Mouse (Mus musculus): ENCODE results near the gene Cabp1. TPM values are rescaled to one million over a fixed set of nuclear protein-coding genes. Genes with fewer than 3 reads are reported as not detected.

The Cabp1 gene
- total and polyA plus RNA-seq, 3 experiments = 0.35 to 1.7 TPM; not detected in 1

DNA sequence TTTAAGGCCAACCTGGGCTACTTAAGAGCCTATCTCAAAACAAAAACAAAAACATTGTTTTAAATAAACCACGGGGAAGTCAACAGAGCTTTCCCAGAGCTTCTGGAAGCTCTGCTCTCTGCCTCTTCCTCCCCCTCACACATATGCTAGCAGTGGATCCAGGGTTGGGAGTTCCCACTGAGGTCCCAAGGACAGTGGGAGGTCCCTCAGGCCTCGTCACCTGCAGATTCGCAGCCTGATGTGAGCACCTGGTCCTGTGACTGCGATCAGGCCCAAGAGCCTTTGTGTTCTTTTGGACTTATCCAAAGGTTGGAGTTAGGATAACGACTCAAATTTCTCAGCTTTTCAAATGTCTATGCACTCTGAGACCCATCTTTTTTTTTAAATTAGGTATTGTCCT is 14.4 kb upstream of the Cabp1 start:
- Histone ChIP-seq H3K4me3 (ENCODE audit: control insufficient read depth in 1 of 2, insufficient read depth in 1 of 2, low read depth in 2 of 2, low read length in 2 of 2) (no peak overlapping the region), H3K36me3 (ENCODE audit: control insufficient read depth in 1 of 2, insufficient read depth in 2 of 2, low read length in 2 of 2) (peaks cover 0 to 4% of the 10 kb centered on the region in 2 experiments; a peak in 2 of 4 replicates), H3K9ac (ENCODE audit: control insufficient read depth, low read depth, low read length, poor library complexity, severe bottlenecking) (no peak overlapping the region), H3K79me2 (ENCODE audit: control insufficient read depth, insufficient read depth, low read length, poor library complexity) (no peaks in the 10 kb centered on the region), H3K9me3 (replicated peaks; ENCODE audit: insufficient read depth, low read length) (no peaks in the 10 kb centered on the region), H3K4me1 (ENCODE audit: control insufficient read depth in 1 of 2, insufficient read depth in 2 of 2, low read length in 2 of 2) (peaks cover 0 to 21% of the 10 kb centered on the region in 2 experiments; a peak in 2 of 4 replicates), H3K27ac (ENCODE audit: control insufficient read depth, low read depth, low read length) (no peak overlapping the region), H3K27me3 (ENCODE audit: control insufficient read depth in 1 of 2, insufficient read depth in 2 of 2, low read length in 2 of 2) (no peaks in the 10 kb centered on the region)
- TF ChIP-seq POLR2AphosphoS5 (IDR thresholded peaks at IDR 0.05; ENCODE audit: borderline replicate concordance, low read depth, low read length) = no peak
- no peak for TF ChIP-seq NELFE (IDR thresholded peaks at IDR 0.05; ENCODE audit: low read depth, low read length)
- TF ChIP-seq SIN3A (IDR thresholded peaks at IDR 0.05; ENCODE audit: low read length) = no peak
- no peak for TF ChIP-seq MAZ (IDR thresholded peaks at IDR 0.05; ENCODE audit: low read depth, low read length)
- TF ChIP-seq MYC (IDR thresholded peaks at IDR 0.05; ENCODE audit: low read depth, low read length) = no peak
- no peak for TF ChIP-seq POLR2A (IDR thresholded peaks at IDR 0.05; ENCODE audit: control insufficient read depth in 1 of 2, insufficient read depth in 1 of 2, low read depth in 1 of 2, low read length in 2 of 2, poor library complexity in 1 of 2)
- TF ChIP-seq MAX (IDR thresholded peaks at IDR 0.05; ENCODE audit: low read length) = no peak
- DNase-seq (ENCODE audit: low read depth, low spot score) = no peak

GRCm38 (mm10) chr5:115207892-115208291 is 13.7 kb upstream of the Cabp1 start:
- no peaks in the 10 kb centered on the region for H3K79me2 ChIP-seq (ENCODE audit: control insufficient read depth, insufficient read depth, low read length, poor library complexity)
- no peak overlapping the region for H3K4me3 ChIP-seq (ENCODE audit: control insufficient read depth in 1 of 2, insufficient read depth in 1 of 2, low read depth in 2 of 2, low read length in 2 of 2)
- no peaks in the 10 kb centered on the region for H3K9me3 ChIP-seq (replicated peaks; ENCODE audit: insufficient read depth, low read length)
- H3K4me1 ChIP-seq (ENCODE audit: control insufficient read depth in 1 of 2, insufficient read depth in 2 of 2, low read length in 2 of 2) = peaks cover 0 to 26% of the 10 kb centered on the region in 2 experiments; a peak in 2 of 4 replicates
- H3K27ac ChIP-seq (ENCODE audit: control insufficient read depth, low read depth, low read length) = no peak overlapping the region
- H3K27me3 ChIP-seq (ENCODE audit: control insufficient read depth in 1 of 2, insufficient read depth in 2 of 2, low read length in 2 of 2) = no peaks in the 10 kb centered on the region
- no peak for DNase-seq (ENCODE audit: low read depth, low spot score)
- H3K36me3 ChIP-seq (ENCODE audit: control insufficient read depth in 1 of 2, insufficient read depth in 2 of 2, low read length in 2 of 2) = peaks cover 0 to 6% of the 10 kb centered on the region in 2 experiments; a peak in 2 of 4 replicates
- TF ChIP-seq ZC3H11A (IDR thresholded peaks at IDR 0.05; ENCODE audit: low read depth, low read length) (no peak), TAL1 (IDR thresholded peaks at IDR 0.05; ENCODE audit: low read length) (no peak), EP300 (IDR thresholded peaks at IDR 0.05; ENCODE audit: low read depth in 1 of 2, low read length in 2 of 2) (no peak), RCOR1 (IDR thresholded peaks at IDR 0.05; ENCODE audit: low read depth, low read length) (no peak), CHD2 (IDR thresholded peaks at IDR 0.05; ENCODE audit: low read length) (no peak), RAD21 (IDR thresholded peaks at IDR 0.05; ENCODE audit: low read depth, low read length) (no peak), HCFC1 (IDR thresholded peaks at IDR 0.05; ENCODE audit: low read depth, low read length) (no peak), POLR2A (IDR thresholded peaks at IDR 0.05; ENCODE audit: control insufficient read depth in 1 of 2, insufficient read depth in 1 of 2, low read depth in 1 of 2, low read length in 2 of 2, poor library complexity in 1 of 2) (no peak), GABPA (IDR thresholded peaks at IDR 0.05; ENCODE audit: low read depth, low read length) (no peak), MAX (IDR thresholded peaks at IDR 0.05; ENCODE audit: low read length) (no peak), ZMIZ1 (IDR thresholded peaks at IDR 0.05; ENCODE audit: low read depth, low read length) (no peak), GATA1 (IDR thresholded peaks at IDR 0.05; ENCODE audit: low read depth, low read length) (no peak), SMC3 (IDR thresholded peaks at IDR 0.05; ENCODE audit: low read depth, low read length) (no peak), BHLHE40 (IDR thresholded peaks at IDR 0.05; ENCODE audit: borderline replicate concordance, low read depth, low read length) (no peak), SIN3A (IDR thresholded peaks at IDR 0.05; ENCODE audit: low read length) (no peak), JUND (IDR thresholded peaks at IDR 0.05; ENCODE audit: low read depth, low read length) (no peak), MXI1 (IDR thresholded peaks at IDR 0.05; ENCODE audit: low read depth, low read length) (no peak), USF1 (IDR thresholded peaks at IDR 0.05; ENCODE audit: low read depth, low read length) (no peak), NELFE (IDR thresholded peaks at IDR 0.05; ENCODE audit: low read depth, low read length) (no peak)
- no peak overlapping the region for H3K9ac ChIP-seq (ENCODE audit: control insufficient read depth, low read depth, low read length, poor library complexity, severe bottlenecking)

Measured in MEL (cell line).